Comparison of ENCODE assay signal across 15 mouse cellular contexts in genomic region chr1:155064649-155065048, GRCm38 (mm10). TPM values are rescaled to one million over a fixed set of nuclear protein-coding genes. Genes with fewer than 3 reads are reported as not detected.
DNase-seq lines count a peak whose midpoint lies in the region; ATAC-seq and TF ChIP-seq lines count a peak whose summit lies in the region.
"Had no signal": no experiment of that assay in that cellular context is flagged by ENCODE, and none has a peak within 500 bp of the region (broad histone marks: within the 10 kb centered on the region; RNA-seq: fewer than 3 reads in every experiment).

No protein-coding gene starts in this region.

- 0 out of 2 replicates have a peak overlapping the region, but pooled peaks have one; percentile 37 for H3K27ac ChIP-seq in heart, embryonic 10.5 days
- no peak overlapping the region for H3K27ac ChIP-seq in heart, embryonic 12.5 days (ENCODE audit: poor library complexity, severe bottlenecking)
- peak overlapping the region; percentile 54; the same call in 1 of the 2 replicates for H3K27ac ChIP-seq in lung, postnatal 0 days (ENCODE audit: low read length)
- no peak overlapping the region for H3K27ac ChIP-seq in liver, embryonic 11.5 days (ENCODE audit: low read depth, low read length)
- no peak overlapping the region for H3K27ac ChIP-seq in neural tube, embryonic 15.5 days (replicated peaks)
- H3K27ac ChIP-seq: heart, embryonic 13.5 days; limb, embryonic 15.5 days; midbrain, embryonic 12.5 days had no signal

- H3K9ac ChIP-seq in heart, embryonic 12.5 days, result no peak overlapping the region
- H3K9ac ChIP-seq in lung, postnatal 0 days (replicated peaks; ENCODE audit: low read depth), result no peak overlapping the region
- H3K9ac ChIP-seq in liver, embryonic 11.5 days (ENCODE audit: low read depth, low read length), result no peak overlapping the region
- no peak overlapping the region for H3K9ac ChIP-seq in neural tube, embryonic 15.5 days (replicated peaks)
- H3K9ac ChIP-seq: heart, embryonic 13.5 days; limb, embryonic 15.5 days; midbrain, embryonic 12.5 days had no signal

- no peak for ATAC-seq in heart, embryonic 12.5 days (ENCODE audit: insufficient number of reproducible peaks, low FRiP score)
- ATAC-seq in lung, postnatal 0 days, result no peak
- ATAC-seq in liver, embryonic 11.5 days (replicated peaks; ENCODE audit: low FRiP score), result peak; percentile 37; the same call in 1 of the 2 replicates
- peak; percentile 43 for ATAC-seq in megakaryocyte-erythroid progenitor cell, adult 5-6 weeks (replicated peaks; ENCODE audit: low FRiP score, low TSS enrichment, poor library complexity, severe bottlenecking)
- no peak for ATAC-seq in neural tube, embryonic 15.5 days (ENCODE audit: low FRiP score)

- TF ChIP-seq CTCF in lung, postnatal 0 days (IDR thresholded peaks at IDR 0.05), result no peak

- H3K27me3 ChIP-seq in heart, embryonic 10.5 days (ENCODE audit: insufficient read depth, poor library complexity, severe bottlenecking), result peaks cover 4% of the 10 kb centered on the region; the same call in 1 of the 2 replicates
- 0 out of 2 replicates have a peak, but pooled peaks cover 4% of the 10 kb centered on the region for H3K27me3 ChIP-seq in heart, embryonic 12.5 days (replicated peaks)
- H3K27me3 ChIP-seq in lung, postnatal 0 days (replicated peaks; ENCODE audit: insufficient read depth, low read length), result no peaks in the 10 kb centered on the region
- H3K27me3 ChIP-seq in liver, embryonic 11.5 days (replicated peaks; ENCODE audit: control insufficient read depth, insufficient read depth, low read length), result no peaks in the 10 kb centered on the region
- H3K27me3 ChIP-seq in neural tube, embryonic 15.5 days (replicated peaks), result no peaks in the 10 kb centered on the region
- H3K27me3 ChIP-seq: heart, embryonic 13.5 days; limb, embryonic 15.5 days had no signal

- WGBS in heart, embryonic 10.5 days, result 37% methylated on average over 4 of the region's 4 CpGs
- 37% methylated on average over 4 of the region's 4 CpGs for WGBS in heart, embryonic 12.5 days
- WGBS in lung, postnatal 0 days, result 70% methylated on average over 4 of the region's 4 CpGs
- WGBS in liver, embryonic 11.5 days, result 30% methylated on average over 4 of the region's 4 CpGs
- WGBS in neural tube, embryonic 15.5 days, result 84% methylated on average over 4 of the region's 4 CpGs

- no peak overlapping the region for H3K4me2 ChIP-seq in heart, embryonic 12.5 days
- H3K4me2 ChIP-seq in lung, postnatal 0 days (replicated peaks; ENCODE audit: low read depth, low read length), result no peak overlapping the region
- no peak overlapping the region; the same call in 1 of the 2 replicates for H3K4me2 ChIP-seq in liver, embryonic 11.5 days
- H3K4me2 ChIP-seq in neural tube, embryonic 15.5 days, result no peak overlapping the region
- H3K4me2 ChIP-seq: heart, embryonic 13.5 days; limb, embryonic 15.5 days; midbrain, embryonic 12.5 days had no signal

- no peak for TF ChIP-seq EP300 in lung, postnatal 0 days (IDR thresholded peaks at IDR 0.05)

- no peak for DNase-seq in heart, embryonic 10.5 days (ENCODE audit: low spot score)
- no peak for DNase-seq in lung, postnatal 0 days (ENCODE audit: low spot score)
- no peak for DNase-seq in lung, postnatal 25 days (ENCODE audit: low spot score)
- no peak for DNase-seq in liver, embryonic 11.5 days (ENCODE audit: low spot score)
- no peak for DNase-seq in urinary bladder, postnatal 36 days (ENCODE audit: low spot score in 2 of 2)
- DNase-seq: adrenal gland, postnatal 25 days; cerebellum, adult 9-11 months; lung, postnatal 36 days; thymus, adult 18-20 months had no signal

- H3K4me1 ChIP-seq in heart, embryonic 10.5 days, result peaks cover 51% of the 10 kb centered on the region
- peaks cover 33% of the 10 kb centered on the region for H3K4me1 ChIP-seq in heart, embryonic 12.5 days (replicated peaks)
- no peaks in the 10 kb centered on the region; the same call in 1 of the 2 replicates for H3K4me1 ChIP-seq in lung, postnatal 0 days (ENCODE audit: insufficient read depth, low read depth, low read length)
- H3K4me1 ChIP-seq in liver, embryonic 11.5 days (replicated peaks; ENCODE audit: control insufficient read depth, insufficient read depth, low read length), result peaks cover 22% of the 10 kb centered on the region
- H3K4me1 ChIP-seq in neural tube, embryonic 15.5 days, result peaks cover 20% of the 10 kb centered on the region

- H3K4me3 ChIP-seq in heart, embryonic 10.5 days, result no peak overlapping the region
- H3K4me3 ChIP-seq in heart, embryonic 12.5 days, result no peak overlapping the region
- no peak overlapping the region for H3K4me3 ChIP-seq in lung, postnatal 0 days (ENCODE audit: low read depth, low read length)
- H3K4me3 ChIP-seq in liver, embryonic 11.5 days (ENCODE audit: low read depth, low read length), result no peak overlapping the region
- H3K4me3 ChIP-seq in neural tube, embryonic 15.5 days (replicated peaks), result no peak overlapping the region
- H3K4me3 ChIP-seq: heart, embryonic 13.5 days; limb, embryonic 15.5 days; midbrain, embryonic 12.5 days had no signal

- no peaks in the 10 kb centered on the region for H3K9me3 ChIP-seq in heart, embryonic 10.5 days
- H3K9me3 ChIP-seq in heart, embryonic 12.5 days (replicated peaks), result no peaks in the 10 kb centered on the region
- H3K9me3 ChIP-seq in lung, postnatal 0 days (ENCODE audit: low read length), result no peaks in the 10 kb centered on the region
- H3K9me3 ChIP-seq in liver, embryonic 11.5 days (ENCODE audit: control insufficient read depth, low read length), result no peaks in the 10 kb centered on the region
- H3K9me3 ChIP-seq in neural tube, embryonic 15.5 days (replicated peaks), result no peaks in the 10 kb centered on the region
- H3K9me3 ChIP-seq: heart, embryonic 13.5 days; limb, embryonic 15.5 days; midbrain, embryonic 12.5 days had no signal

- H3K36me3 ChIP-seq in heart, embryonic 10.5 days, result no peaks in the 10 kb centered on the region
- no peaks in the 10 kb centered on the region for H3K36me3 ChIP-seq in heart, embryonic 12.5 days
- H3K36me3 ChIP-seq in lung, postnatal 0 days (ENCODE audit: insufficient read depth, low read length), result no peaks in the 10 kb centered on the region
- H3K36me3 ChIP-seq in liver, embryonic 11.5 days (ENCODE audit: control insufficient read depth, insufficient read depth, low read length), result no peaks in the 10 kb centered on the region
- no peaks in the 10 kb centered on the region for H3K36me3 ChIP-seq in neural tube, embryonic 15.5 days
- H3K36me3 ChIP-seq: heart, embryonic 13.5 days; limb, embryonic 15.5 days; midbrain, embryonic 12.5 days had no signal

RNA-seq across cellular contexts. Expression of gene Ier5, which starts 34.8 kb away (rescaled TPM):
- polyA plus RNA-seq in heart, embryonic 10.5 days (2016; fragmentation: Nextera tagmentation; extraction: Ambion mirVana), result 3.4 and 8.6 TPM in 2 replicates
- 8.9 and 10.9 TPM in 2 replicates for polyA plus RNA-seq in heart, embryonic 12.5 days (2016; fragmentation: Nextera tagmentation; extraction: Ambion mirVana)
- 10.9 and 15.3 TPM in 2 replicates for polyA plus RNA-seq in lung, postnatal 0 days (2015; fragmentation: Nextera tagmentation; extraction: Ambion mirVana)
- 6.7 and 7.3 TPM in 2 replicates for polyA plus RNA-seq in liver, embryonic 11.5 days (2014; fragmentation: Nextera tagmentation; extraction: Ambion mirVana)
- total RNA-seq in megakaryocyte-erythroid progenitor cell, adult 5-6 weeks (2014; fragmentation: Nextera tagmentation), result 5.7 and 7.1 TPM in 2 replicates
- 7.5 and 12.7 TPM in 2 replicates for total RNA-seq in megakaryocyte-erythroid progenitor cell, adult 5-6 weeks (2017)
- polyA plus RNA-seq in neural tube, embryonic 15.5 days (2015; fragmentation: Nextera tagmentation; extraction: Ambion mirVana), result 3.9 and 4.8 TPM in 2 replicates

Comparison
In these comparisons a context has a peak if more than half of its experiments do, and no peak if none do; other contexts are left out.
1. H3K27ac ChIP-seq: peak in heart, embryonic 10.5 days (single experiment) and lung, postnatal 0 days (single experiment); none in heart, embryonic 12.5 days (single experiment), liver, embryonic 11.5 days (single experiment) and neural tube, embryonic 15.5 days (single experiment).
2. ATAC-seq: peak in liver, embryonic 11.5 days (single experiment) and megakaryocyte-erythroid progenitor cell, adult 5-6 weeks (single experiment); none in heart, embryonic 12.5 days (single experiment), lung, postnatal 0 days (single experiment) and neural tube, embryonic 15.5 days (single experiment).